Mouse (Mus musculus): ENCODE measurements at regions not wholly inside any gene's neighbourhood (a gene's known extent, or its start where the extent isn't known, plus 50 kb on each side); places are given as distances from the start of the nearest gene placed in this dataset.

DNA sequence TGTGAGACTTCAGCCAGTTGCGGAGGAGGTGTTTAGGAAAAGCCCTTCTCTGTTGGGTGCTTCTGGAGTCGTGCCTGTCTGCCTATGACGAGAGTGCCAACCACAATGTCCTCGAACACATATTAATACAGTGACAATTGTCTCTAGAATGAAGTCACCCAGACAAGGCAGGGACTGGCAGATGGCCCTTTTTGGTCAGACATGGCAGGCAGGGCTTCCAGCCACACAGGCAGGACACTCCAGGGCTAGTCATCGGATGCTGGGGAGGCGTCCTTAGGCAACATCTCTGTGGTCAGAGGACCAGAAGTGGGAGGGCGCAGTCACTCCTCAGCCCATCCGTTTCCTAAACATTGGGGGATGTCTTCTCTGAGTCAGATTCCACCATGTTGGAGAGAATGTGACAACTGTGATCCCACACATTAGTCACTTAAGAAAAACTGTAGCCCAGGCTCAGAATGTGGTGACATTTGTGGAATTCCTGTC, 53.0 kb upstream of the Itga11 start:
- WGBS (ENCODE audit: insufficient replicate concordance) = 61% methylated on average over 8 of the region's 8 CpGs
- no peak overlapping the region for H3K4me2 ChIP-seq (ENCODE audit: low read depth, low read length)
- H3K9ac ChIP-seq (replicated peaks) = no peak overlapping the region
- no peaks in the 10 kb centered on the region for H3K27me3 ChIP-seq (ENCODE audit: insufficient read depth, low read length)
- no peaks in the 10 kb centered on the region for H3K36me3 ChIP-seq (replicated peaks; ENCODE audit: insufficient read depth, low read length)
- no peaks in the 10 kb centered on the region for H3K4me1 ChIP-seq (ENCODE audit: insufficient read depth)
- TF ChIP-seq EP300 (IDR thresholded peaks at IDR 0.05; ENCODE audit: low read depth) (no peak), CTCF (IDR thresholded peaks at IDR 0.05; ENCODE audit: low read depth) (no peak)
- no peak overlapping the region for H3K27ac ChIP-seq (ENCODE audit: low read depth)
- DNase-seq (no peak), ATAC-seq (no peak)
- no peak overlapping the region for H3K4me3 ChIP-seq (ENCODE audit: low read depth, low read length)
- H3K9me3 ChIP-seq (ENCODE audit: low read length) = no peaks in the 10 kb centered on the region

GRCm38 (mm10) chr9:62627071-62628000, 50.3 kb upstream of the Itga11 start:
- H3K9ac ChIP-seq (replicated peaks) = no peak overlapping the region
- no peak for TF ChIP-seq CTCF (IDR thresholded peaks at IDR 0.05; ENCODE audit: low read depth)
- no peak for TF ChIP-seq EP300 (IDR thresholded peaks at IDR 0.05; ENCODE audit: low read depth)
- no peak for ATAC-seq
- no peaks in the 10 kb centered on the region for H3K4me1 ChIP-seq (ENCODE audit: insufficient read depth)
- no peaks in the 10 kb centered on the region for H3K9me3 ChIP-seq (ENCODE audit: low read length)
- no peak overlapping the region for H3K27ac ChIP-seq (ENCODE audit: low read depth)
- H3K4me2 ChIP-seq (ENCODE audit: low read depth, low read length) = no peak overlapping the region
- no peak overlapping the region for H3K4me3 ChIP-seq (ENCODE audit: low read depth, low read length)
- 62% methylated on average over 6 of the region's 6 CpGs for WGBS (ENCODE audit: insufficient replicate concordance)
- DNase-seq = no peak
- no peaks in the 10 kb centered on the region for H3K27me3 ChIP-seq (ENCODE audit: insufficient read depth, low read length)
- no peaks in the 10 kb centered on the region for H3K36me3 ChIP-seq (replicated peaks; ENCODE audit: insufficient read depth, low read length)

Measured in liver, postnatal 0 days (tissue).